Mouse (Mus musculus) midbrain, embryonic 13.5 days (tissue): ENCODE data around the gene Olfr473. TPM values are rescaled to one million over a fixed set of nuclear protein-coding genes. Genes with fewer than 3 reads are reported as not detected.
"Not testable (repeated sequence)": the region's sequence is repeated elsewhere in the genome, so short reads cannot be mapped to it uniquely, and the experiment has no call there.

Experiments used
- ATAC-seq: fragments of 200-750 bp; cut with Nextera tagmentation; 2 replicates; pipeline ENCODE4 v1.8.0; 2017; ENCODE audit warnings: mild to moderate bottlenecking, moderate TSS enrichment, moderate library complexity
- H3K27ac ChIP-seq: fragments of 300-500 bp; sonication (generic); 2 replicates; pipeline ENCODE4 v1.5.1; 2015; ENCODE audit warnings: inconsistent platforms, mild to moderate bottlenecking, moderate library complexity
- H3K27me3 ChIP-seq: fragments of 300-500 bp; sonication (generic); 2 replicates; pipeline ENCODE4 v1.6.1; 2015; ENCODE audit warnings: mild to moderate bottlenecking, inconsistent platforms
- H3K36me3 ChIP-seq: fragments of 300-500 bp; sonication (generic); 2 replicates; pipeline ENCODE4 v1.6.1; 2015; ENCODE audit warnings: mild to moderate bottlenecking, inconsistent platforms
- H3K4me1 ChIP-seq: fragments of 300-500 bp; sonication (generic); replicated peaks from 2 replicates; pipeline ENCODE4 v1.6.1; 2015; ENCODE audit warnings: inconsistent platforms
- H3K4me2 ChIP-seq: fragments of 300-500 bp; sonication (generic); replicated peaks from 2 replicates; pipeline ENCODE4 v1.6.1; 2015; ENCODE audit warnings: moderate library complexity, mild to moderate bottlenecking, inconsistent platforms
- H3K4me3 ChIP-seq: fragments of 300-500 bp; sonication (generic); replicated peaks from 2 replicates; pipeline ENCODE4 v1.5.1; 2015; ENCODE audit warnings: mild to moderate bottlenecking, inconsistent platforms
- H3K9ac ChIP-seq: fragments of 300-500 bp; sonication (generic); replicated peaks from 2 replicates; pipeline ENCODE4 v1.6.1; 2015; ENCODE audit warnings: mild to moderate bottlenecking, inconsistent platforms
- H3K9me3 ChIP-seq: fragments of 300-500 bp; sonication (generic); 2 replicates; pipeline ENCODE4 v1.6.1; 2016; ENCODE audit warnings: mild to moderate bottlenecking, inconsistent platforms
- WGBS: fragments of 180-500 bp; shearing (Covaris S2); methylation state at CpG from one replicate; pipeline ENCODE4 v1.1.7; 2015; 5-methylcytosine and 5-hydroxymethylcytosine counted together
- polyA plus RNA-seq: library from polyadenylated mRNA; unstranded; fragments of >200 nt; fragmentation: Nextera tagmentation; extraction: Ambion mirVana; gene quantifications from 2 replicates; pipeline ENCODE4 v1.2.1, GENCODE M21; 2015

Gene Olfr473
- polyA plus RNA-seq = not detected in 2 replicates

GRCm38 (mm10) chr7:107930146-107930545 lies at the start of gene Olfr473:
Gene Olfr473, plus strand, starts transcription at chr7:107930446.
- no peak for ATAC-seq
- no peaks in the 10 kb centered on the region for H3K4me1 ChIP-seq
- WGBS = 95% methylated on average over 1 of the region's 1 CpGs
- no peak within 1 kb of the TSS for H3K27ac ChIP-seq
- H3K36me3 ChIP-seq = no peaks in the 10 kb centered on the region
- H3K4me2 ChIP-seq = no peak within 1 kb of the TSS
- no peaks in the 10 kb centered on the region for H3K27me3 ChIP-seq
- no peak within 1 kb of the TSS for H3K9ac ChIP-seq
- H3K4me3 ChIP-seq = no peak within 1 kb of the TSS
- H3K9me3 ChIP-seq = no peaks in the 10 kb centered on the region

GRCm38 (mm10) chr7:107897602-107898001 lies 32.6 kb upstream of the Olfr473 start, which contains the start of gene Olfr472:
Gene Olfr472, plus strand, starts transcription at chr7:107897902.
- Histone ChIP-seq H3K27me3 (no peaks in the 10 kb centered on the region), H3K4me2 (no peak within 1 kb of the TSS), H3K4me3 (no peak within 1 kb of the TSS), H3K9me3 (no peaks in the 10 kb centered on the region), H3K4me1 (no peaks in the 10 kb centered on the region), H3K36me3 (no peaks in the 10 kb centered on the region), H3K9ac (no peak within 1 kb of the TSS), H3K27ac (no peak within 1 kb of the TSS)
- no peak for ATAC-seq

DNA sequence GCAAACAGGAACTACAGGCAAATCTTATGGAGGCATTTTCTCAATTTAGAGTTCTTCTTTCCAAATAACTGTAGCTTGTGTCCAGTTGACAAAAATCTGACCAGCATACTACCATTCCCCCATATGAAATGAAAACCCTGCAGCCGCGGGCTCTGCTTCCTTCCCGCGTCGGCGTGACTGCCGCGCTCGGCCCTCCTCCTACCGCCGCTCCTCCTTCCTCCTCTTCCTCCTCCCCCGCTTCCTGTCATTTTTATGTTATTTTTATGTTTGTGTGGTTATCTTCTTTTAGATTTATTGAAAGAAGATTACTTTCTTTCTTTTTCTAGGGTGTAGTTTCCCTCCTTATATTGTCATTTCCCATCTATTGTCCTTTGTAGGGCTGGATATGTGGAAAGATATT lies 22.3 kb downstream of the Olfr473 start:
- WGBS = 97% methylated on average over 12 of the region's 12 CpGs
- not testable (repeated sequence) for H3K27ac ChIP-seq, H3K36me3 ChIP-seq, H3K4me3 ChIP-seq, H3K27me3 ChIP-seq, ATAC-seq, H3K9me3 ChIP-seq, H3K9ac ChIP-seq, H3K4me2 ChIP-seq, H3K4me1 ChIP-seq

DNA sequence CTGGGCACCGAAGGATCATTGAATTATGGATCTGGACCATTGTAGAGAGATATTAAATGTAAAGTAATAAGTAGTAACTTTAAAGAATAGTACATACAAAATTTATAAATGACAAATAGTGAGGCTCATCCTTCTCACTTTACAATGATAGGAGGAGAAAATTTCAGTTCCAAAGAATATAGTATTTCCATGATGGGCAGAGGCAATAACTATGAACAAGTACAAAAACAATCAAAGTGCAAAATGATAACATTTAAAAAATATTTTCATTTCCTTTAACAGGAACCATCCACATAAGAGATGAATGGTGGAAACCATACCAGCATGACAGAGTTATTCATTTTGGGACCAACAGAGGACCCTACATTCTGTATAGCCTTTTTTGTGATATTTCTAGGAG lies 24.1 kb downstream of the Olfr473 start, which contains the start of gene Olfr474:
TSS of gene Olfr474 (plus strand) at position 301 of the 400 bp plus-strand sequence.
- H3K9me3 ChIP-seq = no peaks in the 10 kb centered on the region; the same call in 1 of the 2 replicates
- H3K27ac ChIP-seq = no peak within 1 kb of the TSS
- H3K4me1 ChIP-seq = no peaks in the 10 kb centered on the region
- no peak within 1 kb of the TSS for H3K4me2 ChIP-seq
- H3K9ac ChIP-seq = no peak within 1 kb of the TSS
- WGBS = 95% methylated on average over 1 of the region's 1 CpGs
- H3K27me3 ChIP-seq = no peaks in the 10 kb centered on the region
- H3K36me3 ChIP-seq = no peaks in the 10 kb centered on the region
- no peak for ATAC-seq
- H3K4me3 ChIP-seq = no peak within 1 kb of the TSS

GRCm38 (mm10) chr7:107964503-107964902 lies 34.3 kb downstream of the Olfr473 start, which contains the start of gene Olfr476:
Gene Olfr476, plus strand, starts transcription at chr7:107964803.
- no peak within 1 kb of the TSS for H3K9ac ChIP-seq
- WGBS = 55% methylated on average over 1 of the region's 1 CpGs
- no peaks in the 10 kb centered on the region for H3K4me1 ChIP-seq
- H3K27me3 ChIP-seq = no peaks in the 10 kb centered on the region
- H3K4me2 ChIP-seq = no peak within 1 kb of the TSS
- H3K4me3 ChIP-seq = no peak within 1 kb of the TSS
- H3K9me3 ChIP-seq = no peaks in the 10 kb centered on the region
- H3K36me3 ChIP-seq = no peaks in the 10 kb centered on the region
- no peak for ATAC-seq
- no peak within 1 kb of the TSS for H3K27ac ChIP-seq

Other genes with a start within 250 kb of the Olfr473 start
- 0.06 and 0.08 TPM in 2 replicates for gene Cyb5r2, start 172.4 kb upstream of the Olfr473 start, polyA plus RNA-seq
- not detected in 2 replicates for gene Ovch2, start 129.2 kb upstream of the Olfr473 start, polyA plus RNA-seq
- gene Olfr467, start 118.2 kb upstream of the Olfr473 start, polyA plus RNA-seq = not detected in 2 replicates
- gene Olfr469, start 104.9 kb upstream of the Olfr473 start, polyA plus RNA-seq = not detected in 2 replicates
- gene Olfr470, start 83.0 kb upstream of the Olfr473 start, polyA plus RNA-seq = not detected in 2 replicates
- gene Olfr472, start 32.5 kb upstream of the Olfr473 start, polyA plus RNA-seq = not detected in 2 replicates
- not detected in 2 replicates for gene Olfr474, start 24.2 kb downstream of the Olfr473 start, polyA plus RNA-seq
- not detected in 2 replicates for gene Olfr476, start 34.4 kb downstream of the Olfr473 start, polyA plus RNA-seq
- gene Olfr477, start 56.2 kb downstream of the Olfr473 start, polyA plus RNA-seq = not detected in 2 replicates
- gene Olfr478, start 103.5 kb downstream of the Olfr473 start, polyA plus RNA-seq = not detected in 2 replicates
- gene Olfr479, start 120.2 kb downstream of the Olfr473 start, polyA plus RNA-seq = not detected in 2 replicates
- gene Olfr480, start 136.9 kb downstream of the Olfr473 start, polyA plus RNA-seq = not detected in 2 replicates
- gene Olfr481, start 149.4 kb downstream of the Olfr473 start, polyA plus RNA-seq = not detected in 2 replicates
- 0.08 TPM in 1 of 2 replicates, not detected in the other for gene Olfr482, start 167.1 kb downstream of the Olfr473 start, polyA plus RNA-seq
- not detected in 2 replicates for gene Olfr483, start 170.4 kb downstream of the Olfr473 start, polyA plus RNA-seq
- not detected in 2 replicates for gene Olfr484, start 197.0 kb downstream of the Olfr473 start, polyA plus RNA-seq
- not detected in 2 replicates for gene Olfr485, start 229.4 kb downstream of the Olfr473 start, polyA plus RNA-seq
- gene Olfr486, start 242.3 kb downstream of the Olfr473 start, polyA plus RNA-seq = not detected in 2 replicates